ENCODE assay signal across 13 mouse cellular contexts in the genomic region with DNA sequence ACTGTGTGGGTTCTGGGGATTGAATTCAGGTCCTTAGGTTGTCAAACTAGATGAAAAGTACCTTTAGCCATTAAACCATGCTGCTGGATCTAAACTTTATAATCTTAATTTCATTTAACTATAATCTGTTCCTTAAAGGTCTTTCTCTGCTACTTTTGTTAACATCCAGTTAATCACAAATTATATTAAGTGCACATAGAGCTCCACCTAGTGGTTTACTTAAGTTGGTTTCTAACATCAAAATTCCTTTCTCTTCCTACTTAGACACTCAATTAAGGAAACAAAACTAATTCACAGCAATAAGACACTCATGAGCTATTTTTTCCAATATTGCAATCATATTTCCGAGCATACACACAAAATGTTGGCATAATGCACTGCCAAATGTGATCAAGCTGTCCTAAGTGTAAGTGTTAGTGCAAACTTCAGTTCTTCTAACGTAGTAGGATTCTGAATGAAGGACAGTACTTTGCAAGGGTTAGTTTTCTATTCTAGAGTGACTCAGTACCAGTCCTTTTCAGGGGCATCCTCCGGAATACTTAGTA. TPM values are rescaled to one million over a fixed set of nuclear protein-coding genes. Genes with fewer than 3 reads are reported as not detected.
A peak's percentile ranks its signal among the peaks of the same experiment; 100 is the strongest.
DNase-seq lines count a peak whose midpoint lies in the region; ATAC-seq and TF ChIP-seq lines count a peak whose summit lies in the region.
"Had no signal": no experiment of that assay in that cellular context is flagged by ENCODE, and none has a peak within 500 bp of the region (broad histone marks: within the 10 kb centered on the region; RNA-seq: fewer than 3 reads in every experiment).

No protein-coding gene starts in this region.

- peak; percentile 56 for TF ChIP-seq CTCF in liver, postnatal 0 days (IDR thresholded peaks at IDR 0.05; ENCODE audit: low read depth)

- 76% methylated on average over 3 of the region's 3 CpGs for WGBS in liver, postnatal 0 days (ENCODE audit: insufficient replicate concordance)
- 73% methylated on average over 3 of the region's 3 CpGs for WGBS in liver, embryonic 12.5 days (ENCODE audit: insufficient replicate concordance)

- no peak for ATAC-seq in liver, postnatal 0 days
- ATAC-seq in liver, embryonic 12.5 days = no peak

- H3K9me3 ChIP-seq in liver, postnatal 0 days (ENCODE audit: low read length) = no peaks in the 10 kb centered on the region
- no peaks in the 10 kb centered on the region for H3K9me3 ChIP-seq in liver, embryonic 12.5 days (replicated peaks)

- H3K4me3 ChIP-seq in liver, postnatal 0 days (ENCODE audit: low read depth, low read length) = no peak overlapping the region
- H3K4me3 ChIP-seq in liver, embryonic 12.5 days = no peak overlapping the region

- no peaks in the 10 kb centered on the region for H3K27me3 ChIP-seq in liver, postnatal 0 days (ENCODE audit: insufficient read depth, low read length)
- no peaks in the 10 kb centered on the region for H3K27me3 ChIP-seq in liver, embryonic 12.5 days (replicated peaks)

- no peak overlapping the region for H3K4me2 ChIP-seq in liver, postnatal 0 days (ENCODE audit: low read depth, low read length)
- no peak overlapping the region for H3K4me2 ChIP-seq in liver, embryonic 12.5 days

- no peak overlapping the region for H3K27ac ChIP-seq in liver, postnatal 0 days (ENCODE audit: low read depth)
- no peak overlapping the region for H3K27ac ChIP-seq in liver, embryonic 12.5 days

- 0 out of 2 replicates have a peak, but pooled peaks cover 3% of the 10 kb centered on the region for H3K4me1 ChIP-seq in liver, postnatal 0 days (ENCODE audit: insufficient read depth)
- peaks cover 17% of the 10 kb centered on the region for H3K4me1 ChIP-seq in liver, embryonic 12.5 days

- H3K9ac ChIP-seq in liver, postnatal 0 days (replicated peaks) = no peak overlapping the region
- H3K9ac ChIP-seq in liver, embryonic 12.5 days = no peak overlapping the region

- DNase-seq in cerebellum, adult 9-10 months = peak; percentile 24
- DNase-seq in cerebellum, adult 11-12 months = no peak
- no peak for DNase-seq in liver, postnatal 0 days
- peak; percentile 24 for DNase-seq in c-Kit-negative CD71-positive TER-119-positive erythroid progenitor cells, embryonic 14.5 days (ENCODE audit: low read depth, low spot score)
- DNase-seq in retina, adult 2 months (ENCODE audit: low read depth, low spot score) = peak; percentile 20
- no peak for DNase-seq in left cerebral cortex, adult 11 months (ENCODE audit: low spot score)
- DNase-seq in yolk sac, embryonic 10.5 days (ENCODE audit: low spot score) = no peak
- DNase-seq: B cell, adult 2 months; cerebellum, adult 9-11 months; gastrocnemius, postnatal 10 days; kidney, postnatal 36 days; right cerebral cortex, adult 18-20 months had no signal

- peaks cover 28% of the 10 kb centered on the region for H3K36me3 ChIP-seq in liver, postnatal 0 days (replicated peaks; ENCODE audit: insufficient read depth, low read length)
- peaks cover 63% of the 10 kb centered on the region for H3K36me3 ChIP-seq in liver, embryonic 12.5 days

- TF ChIP-seq EP300 in liver, postnatal 0 days (IDR thresholded peaks at IDR 0.05; ENCODE audit: low read depth) = no peak

RNA-seq across cellular contexts. Expression of gene Gm17374, which starts 7.4 kb away (rescaled TPM):
- polyA plus RNA-seq in liver, postnatal 0 days (2015; fragmentation: Nextera tagmentation; extraction: Ambion mirVana) = not detected in 2 replicates
- polyA plus RNA-seq in liver, embryonic 12.5 days (2016; fragmentation: Nextera tagmentation; extraction: Ambion mirVana) = not detected in 2 replicates

RNA-seq across cellular contexts. Expression of gene Esf1, which starts 11.1 kb away (rescaled TPM):
- 9.0 TPM in 2 replicates for polyA plus RNA-seq in liver, postnatal 0 days (2015; fragmentation: Nextera tagmentation; extraction: Ambion mirVana)
- 20.5 and 21.3 TPM in 2 replicates for polyA plus RNA-seq in liver, embryonic 12.5 days (2016; fragmentation: Nextera tagmentation; extraction: Ambion mirVana)

RNA-seq across cellular contexts. Expression of gene Ndufaf5, which starts 11.2 kb away (rescaled TPM):
- 4.7 and 5.5 TPM in 2 replicates for polyA plus RNA-seq in liver, postnatal 0 days (2015; fragmentation: Nextera tagmentation; extraction: Ambion mirVana)
- polyA plus RNA-seq in liver, embryonic 12.5 days (2016; fragmentation: Nextera tagmentation; extraction: Ambion mirVana) = 11.0 and 12.7 TPM in 2 replicates

Comparison
In these comparisons a context has a peak if more than half of its experiments do, and no peak if none do; other contexts are left out.
1. DNase-seq: peak in cerebellum, adult 9-10 months (single experiment), c-Kit-negative CD71-positive TER-119-positive erythroid progenitor cells, embryonic 14.5 days (single experiment) and retina, adult 2 months (single experiment); none in cerebellum, adult 11-12 months (single experiment), liver, postnatal 0 days (single experiment), left cerebral cortex, adult 11 months (single experiment) and yolk sac, embryonic 10.5 days (single experiment).